Mouse (Mus musculus): ENCODE results near the gene Itprip. TPM values are rescaled to one million over a fixed set of nuclear protein-coding genes. Genes with fewer than 3 reads are reported as not detected.

The Itprip gene
- polyA plus RNA-seq, 1 experiment from 2014 or later, result 15.2 TPM

- TF ChIP-seq CTCF (IDR thresholded peaks at IDR 0.05; ENCODE audit: low read depth), result peak; percentile 46
- no peak within 1 kb of the TSS for H3K9ac ChIP-seq
- peak; percentile 76 for ATAC-seq (ENCODE audit: insufficient read depth)
Measured at GRCm38 (mm10) chr19:47937443-47938406, 18.6 kb upstream of the Itprip start, which contains the start of gene Cfap58. Cfap58 (plus strand) TSS chr19:47937675.

GRCm38 (mm10) chr19:47936938-47937337, 17.8 kb upstream of the Itprip start:
- ATAC-seq (ENCODE audit: insufficient read depth) (no peak), DNase-seq (no peak)
- no peaks in the 10 kb centered on the region for H3K4me1 ChIP-seq (ENCODE audit: insufficient read depth)
- H3K27ac ChIP-seq (ENCODE audit: low read depth), result no peak overlapping the region
- WGBS, result 68% methylated on average over 9 of the region's 9 CpGs
- H3K36me3 ChIP-seq (ENCODE audit: insufficient read depth), result no peaks in the 10 kb centered on the region
- no peak overlapping the region for H3K4me3 ChIP-seq (ENCODE audit: low read depth, low read length)
- no peaks in the 10 kb centered on the region for H3K9me3 ChIP-seq (ENCODE audit: low read depth, low read length)
- no peak overlapping the region for H3K9ac ChIP-seq
- 0 out of 2 replicates have a peak, but pooled peaks cover 6% of the 10 kb centered on the region for H3K27me3 ChIP-seq (ENCODE audit: insufficient read depth, low read length)
- H3K4me2 ChIP-seq, result peak overlapping the region; percentile 66
- no peak for TF ChIP-seq CTCF (IDR thresholded peaks at IDR 0.05; ENCODE audit: low read depth)

More at GRCm38 (mm10) chr19:47937443-47938406, 18.6 kb upstream of the Itprip start, which contains the start of gene Cfap58:
- no peaks in the 10 kb centered on the region for H3K9me3 ChIP-seq (ENCODE audit: low read depth, low read length)
- H3K27me3 ChIP-seq (ENCODE audit: insufficient read depth, low read length), result 0 out of 2 replicates have a peak, but pooled peaks cover 6% of the 10 kb centered on the region
- H3K27ac ChIP-seq (ENCODE audit: low read depth), result no peak within 1 kb of the TSS
- peak; percentile 86 for DNase-seq
- WGBS, result 5% methylated on average over 41 of the region's 41 CpGs
- peak within 1 kb of the TSS; percentile 66 for H3K4me2 ChIP-seq
- peak within 1 kb of the TSS; percentile 33 for H3K4me3 ChIP-seq (ENCODE audit: low read depth, low read length)
- no peaks in the 10 kb centered on the region for H3K36me3 ChIP-seq (ENCODE audit: insufficient read depth)
- no peaks in the 10 kb centered on the region for H3K4me1 ChIP-seq (ENCODE audit: insufficient read depth)

- 0 out of 2 replicates have a peak, but pooled peaks cover 6% of the 10 kb centered on the region for H3K27me3 ChIP-seq (ENCODE audit: insufficient read depth, low read length)
Measured at GRCm38 (mm10) chr19:47936490-47936889, 17.4 kb upstream of the Itprip start.

GRCm38 (mm10) chr19:47935530-47935929, 16.4 kb upstream of the Itprip start:
- ATAC-seq (ENCODE audit: insufficient read depth) (no peak), DNase-seq (no peak)
- Histone ChIP-seq H3K4me2 (no peak overlapping the region), H3K36me3 (ENCODE audit: insufficient read depth) (no peaks in the 10 kb centered on the region), H3K4me3 (ENCODE audit: low read depth, low read length) (no peak overlapping the region), H3K4me1 (ENCODE audit: insufficient read depth) (no peaks in the 10 kb centered on the region), H3K9ac (no peak overlapping the region), H3K9me3 (ENCODE audit: low read depth, low read length) (no peaks in the 10 kb centered on the region), H3K27me3 (ENCODE audit: insufficient read depth, low read length) (0 out of 2 replicates have a peak, but pooled peaks cover 6% of the 10 kb centered on the region), H3K27ac (ENCODE audit: low read depth) (no peak overlapping the region)
- no peak for TF ChIP-seq CTCF (IDR thresholded peaks at IDR 0.05; ENCODE audit: low read depth)
- WGBS, result 68% methylated on average over 6 of the region's 6 CpGs

More at GRCm38 (mm10) chr19:47936490-47936889, 17.4 kb upstream of the Itprip start:
- no peaks in the 10 kb centered on the region for H3K4me1 ChIP-seq (ENCODE audit: insufficient read depth)
- DNase-seq (no peak), ATAC-seq (ENCODE audit: insufficient read depth) (no peak)
- no peaks in the 10 kb centered on the region for H3K9me3 ChIP-seq (ENCODE audit: low read depth, low read length)
- no peak overlapping the region for H3K4me3 ChIP-seq (ENCODE audit: low read depth, low read length)
- H3K4me2 ChIP-seq, result no peak overlapping the region
- H3K36me3 ChIP-seq (ENCODE audit: insufficient read depth), result no peaks in the 10 kb centered on the region
- no peak overlapping the region for H3K27ac ChIP-seq (ENCODE audit: low read depth)
- TF ChIP-seq CTCF (IDR thresholded peaks at IDR 0.05; ENCODE audit: low read depth), result no peak
- no peak overlapping the region for H3K9ac ChIP-seq
- WGBS, result 85% methylated on average over 11 of the region's 11 CpGs

GRCm38 (mm10) chr19:47934636-47935238, 15.6 kb upstream of the Itprip start:
- H3K9me3 ChIP-seq (ENCODE audit: low read depth, low read length), result no peaks in the 10 kb centered on the region
- H3K4me3 ChIP-seq (ENCODE audit: low read depth, low read length), result no peak overlapping the region
- no peak for TF ChIP-seq CTCF (IDR thresholded peaks at IDR 0.05; ENCODE audit: low read depth)
- ATAC-seq (ENCODE audit: insufficient read depth) (no peak), DNase-seq (no peak)
- no peak overlapping the region for H3K9ac ChIP-seq
- H3K27ac ChIP-seq (ENCODE audit: low read depth), result no peak overlapping the region
- H3K4me2 ChIP-seq, result no peak overlapping the region
- 0 out of 2 replicates have a peak, but pooled peaks cover 6% of the 10 kb centered on the region for H3K27me3 ChIP-seq (ENCODE audit: insufficient read depth, low read length)
- peaks cover under 1% of the 10 kb centered on the region; the same call in 1 of the 2 replicates for H3K4me1 ChIP-seq (ENCODE audit: insufficient read depth)
- no peaks in the 10 kb centered on the region for H3K36me3 ChIP-seq (ENCODE audit: insufficient read depth)
- 54% methylated on average over 16 of the region's 16 CpGs for whole genome bisulfite sequencing

GRCm38 (mm10) chr19:47934146-47934545, 15.0 kb upstream of the Itprip start:
- DNase-seq (no peak), ATAC-seq (ENCODE audit: insufficient read depth) (no peak)
- 86% methylated on average over 8 of the region's 8 CpGs for WGBS

More at GRCm38 (mm10) chr19:47934146-47934545, 15.0 kb upstream of the Itprip start:
- no peak overlapping the region for H3K4me2 ChIP-seq
- no peak overlapping the region for H3K9ac ChIP-seq
- no peak overlapping the region for H3K4me3 ChIP-seq (ENCODE audit: low read depth, low read length)
- H3K9me3 ChIP-seq (ENCODE audit: low read depth, low read length), result no peaks in the 10 kb centered on the region
- no peaks in the 10 kb centered on the region for H3K36me3 ChIP-seq (ENCODE audit: insufficient read depth)
- H3K27me3 ChIP-seq (ENCODE audit: insufficient read depth, low read length), result 0 out of 2 replicates have a peak, but pooled peaks cover 6% of the 10 kb centered on the region
- H3K4me1 ChIP-seq (ENCODE audit: insufficient read depth), result peaks cover 6% of the 10 kb centered on the region; the same call in 1 of the 2 replicates
- H3K27ac ChIP-seq (ENCODE audit: low read depth), result no peak overlapping the region
- TF ChIP-seq CTCF (IDR thresholded peaks at IDR 0.05; ENCODE audit: low read depth), result no peak

All from lung, embryonic 14.5 days (tissue).